Mouse (Mus musculus) adipocyte (in vitro differentiated cells): ENCODE measurements at regions not wholly inside any gene's neighbourhood (a gene's known extent, or its start where the extent isn't known, plus 50 kb on each side); places are given as distances from the start of the nearest gene placed in this dataset.
A peak's percentile ranks its signal among the peaks of the same experiment; 100 is the strongest.

ENCODE experiments used
- DNase-seq: peaks from one replicate; pipeline ENCODE4 v3.0.0-alpha.2; 2016; ENCODE audit warnings: low spot score

- DNase-seq: no peak
These were observed 61.5 kb upstream of the Nrp1 start for GRCm38 (mm10) chr8:128296728-128297380.

- peak; percentile 7 for DNase-seq
These were observed 56.1 kb upstream of the Nrp1 start for GRCm38 (mm10) chr8:128302322-128302721.
